Mouse (Mus musculus) erythroblast, embryonic 14.5 days (primary cell): Measurements from ENCODE around the gene Slc46a1. TPM values are rescaled to one million over a fixed set of nuclear protein-coding genes. Genes with fewer than 3 reads are reported as not detected.
A peak's percentile ranks its signal among the peaks of the same experiment; 100 is the strongest.

Source experiments
- H3K27me3 ChIP-seq: 2 replicates; pipeline ENCODE4 v1.6.1; 2012; ENCODE audit warnings: inconsistent platforms; ENCODE audit not compliant: control insufficient read depth
- H3K36me3 ChIP-seq: 2 replicates; pipeline ENCODE4 v1.6.1; 2012; ENCODE audit warnings: mild to moderate bottlenecking, inconsistent platforms; ENCODE audit not compliant: control insufficient read depth
- H3K4me1 ChIP-seq: 2 replicates; pipeline ENCODE4 v1.6.1; 2012; ENCODE audit warnings: inconsistent platforms; ENCODE audit not compliant: control insufficient read depth
- H3K4me3 ChIP-seq: replicated peaks from 2 replicates; pipeline ENCODE3; 2012; ENCODE audit warnings: moderate library complexity, mild to moderate bottlenecking, inconsistent platforms
- H3K9me3 ChIP-seq: 2 replicates; pipeline ENCODE4 v1.6.1; 2012; ENCODE audit warnings: low read length, inconsistent platforms, mixed read lengths; ENCODE audit not compliant: control insufficient read depth
- GATA1 ChIP-seq: IDR thresholded peaks from 2 replicates; pipeline ENCODE4 v1.6.1; 2012; ENCODE audit warnings: low read length, inconsistent platforms, mixed read lengths
- TAL1 ChIP-seq: IDR thresholded peaks from 3 replicates; pipeline ENCODE4 v1.6.1; 2012; ENCODE audit warnings: low read length, inconsistent platforms, mixed read lengths
- polyA plus RNA-seq: library from polyadenylated mRNA; stranded (reverse); fragments of >175 nt; gene quantifications from 2 replicates; pipeline ENCODE4 v1.2.3, GENCODE M21; 2012

Slc46a1 gene
- polyA plus RNA-seq, 1 experiment, result 0.08 TPM

- Histone ChIP-seq H3K27me3 (no peaks in the 10 kb centered on the region), H3K4me1 (peaks cover 24% of the 10 kb centered on the region), H3K36me3 (peaks cover 45% of the 10 kb centered on the region), H3K4me3 (no peak overlapping the region), H3K9me3 (no peaks in the 10 kb centered on the region)
- TF ChIP-seq TAL1, result no peak
- TF ChIP-seq GATA1, result no peak
Observed at GRCm38 (mm10) chr11:78509148-78509547, 43.7 kb downstream of the Slc46a1 start.

- Histone ChIP-seq H3K4me1 (peaks cover 30% of the 10 kb centered on the region), H3K27me3 (no peaks in the 10 kb centered on the region), H3K4me3 (peak within 1 kb of the TSS; percentile 72), H3K9me3 (no peaks in the 10 kb centered on the region), H3K36me3 (peaks cover 48% of the 10 kb centered on the region)
- TF ChIP-seq TAL1, result no peak
- TF ChIP-seq GATA1, result no peak
Observed at GRCm38 (mm10) chr11:78512025-78512957, 46.8 kb downstream of the Slc46a1 start, which contains the start of the genes Tmem199 and Poldip2. Gene Tmem199 (minus strand): TSS chr11:78512172. Gene Poldip2 (plus strand): TSS chr11:78512193.

- Histone ChIP-seq H3K36me3 (peaks cover 47% of the 10 kb centered on the region), H3K27me3 (no peaks in the 10 kb centered on the region), H3K4me3 (peak overlapping the region; percentile 72), H3K4me1 (peaks cover 30% of the 10 kb centered on the region), H3K9me3 (no peaks in the 10 kb centered on the region)
- TF ChIP-seq GATA1 (no peak), TAL1 (no peak)
Observed at GRCm38 (mm10) chr11:78513106-78513790, 47.8 kb downstream of the Slc46a1 start.

GRCm38 (mm10) chr11:78515549-78516325 is 50.2 kb downstream of the Slc46a1 start:
- H3K36me3 ChIP-seq, result peaks cover 55% of the 10 kb centered on the region
- no peaks in the 10 kb centered on the region for H3K9me3 ChIP-seq
- peaks cover 29% of the 10 kb centered on the region for H3K4me1 ChIP-seq
- no peak for TF ChIP-seq GATA1
- no peak for TF ChIP-seq TAL1
- no peaks in the 10 kb centered on the region for H3K27me3 ChIP-seq
- no peak overlapping the region for H3K4me3 ChIP-seq

DNA sequence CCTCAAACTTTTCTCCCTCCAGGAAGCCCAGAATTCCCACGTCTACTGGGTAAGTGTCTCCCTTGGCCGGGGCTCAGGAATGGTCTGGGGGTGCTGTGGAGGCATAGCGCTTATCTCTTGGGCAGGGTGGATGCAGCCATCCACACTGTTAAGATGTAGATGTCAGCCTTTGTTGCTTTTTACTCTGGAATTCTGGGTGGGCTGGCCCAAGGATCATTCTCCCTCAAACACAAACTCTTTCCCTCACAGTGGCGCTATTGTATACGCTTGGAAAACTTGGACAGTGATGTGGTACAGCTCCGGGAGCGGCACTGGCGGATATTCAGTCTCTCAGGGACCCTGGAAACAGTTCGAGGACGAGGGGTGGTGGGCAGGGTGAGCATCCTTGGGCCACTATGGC is 53.4 kb downstream of the Slc46a1 start:
- no peak overlapping the region for H3K4me3 ChIP-seq
- peaks cover 87% of the 10 kb centered on the region for H3K36me3 ChIP-seq
- peaks cover 6% of the 10 kb centered on the region for H3K4me1 ChIP-seq
- no peak for TF ChIP-seq GATA1
- TF ChIP-seq TAL1, result no peak
- H3K9me3 ChIP-seq, result no peaks in the 10 kb centered on the region
- H3K27me3 ChIP-seq, result no peaks in the 10 kb centered on the region

Other genes starting within 250 kb of the Slc46a1 start
- gene Sdf2, start 220.0 kb upstream of the Slc46a1 start, polyA plus RNA-seq, result 0.32 and 0.49 TPM in 2 replicates
- gene Supt6, start 219.7 kb upstream of the Slc46a1 start, polyA plus RNA-seq, result 9.4 and 11.6 TPM in 2 replicates
- 0.97 and 2.3 TPM in 2 replicates for gene 2610507B11Rik, start 203.9 kb upstream of the Slc46a1 start, polyA plus RNA-seq
- 0.07 TPM in 1 of 2 replicates, not detected in the other for gene BC030499, start 174.9 kb upstream of the Slc46a1 start, polyA plus RNA-seq
- 19.3 and 21.5 TPM in 2 replicates for gene Spag5, start 164.2 kb upstream of the Slc46a1 start, polyA plus RNA-seq
- gene Aldoc, start 142.7 kb upstream of the Slc46a1 start, polyA plus RNA-seq, result 0.12 and 0.22 TPM in 2 replicates
- 3.2 and 3.8 TPM in 2 replicates for gene Pigs, start 137.3 kb upstream of the Slc46a1 start, polyA plus RNA-seq
- gene Unc119, start 122.2 kb upstream of the Slc46a1 start, polyA plus RNA-seq, result 1.7 and 1.9 TPM in 2 replicates
- gene Foxn1, start 79.1 kb upstream of the Slc46a1 start, polyA plus RNA-seq, result not detected in 2 replicates
- gene Slc13a2, start 43.5 kb upstream of the Slc46a1 start, polyA plus RNA-seq, result not detected in 2 replicates
- not detected in 2 replicates for gene Sarm1, start 32.1 kb downstream of the Slc46a1 start, polyA plus RNA-seq
- gene Vtn, start 33.4 kb downstream of the Slc46a1 start, polyA plus RNA-seq, result 0.28 and 0.44 TPM in 2 replicates
- not detected in 2 replicates for gene Sebox, start 37.8 kb downstream of the Slc46a1 start, polyA plus RNA-seq
- gene Tmem199, start 46.5 kb downstream of the Slc46a1 start, polyA plus RNA-seq, result 0.55 TPM in 2 replicates
- 1.2 and 1.4 TPM in 2 replicates for gene Poldip2, start 46.5 kb downstream of the Slc46a1 start, polyA plus RNA-seq
- gene Tnfaip1, start 70.6 kb downstream of the Slc46a1 start, polyA plus RNA-seq, result 0.07 and 0.21 TPM in 2 replicates
- 8.0 and 9.4 TPM in 2 replicates for gene Ift20, start 70.7 kb downstream of the Slc46a1 start, polyA plus RNA-seq
- 0.50 and 0.64 TPM in 2 replicates for gene Tmem97, start 85.1 kb downstream of the Slc46a1 start, polyA plus RNA-seq
- 0.15 and 0.17 TPM in 2 replicates for gene Nlk, start 231.7 kb downstream of the Slc46a1 start, polyA plus RNA-seq